Mouse (Mus musculus) limb, embryonic 14.5 days (tissue): Measurements from ENCODE around the gene Arhgap15. TPM values are rescaled to one million over a fixed set of nuclear protein-coding genes. Genes with fewer than 3 reads are reported as not detected.

Experiments
- ATAC-seq: fragments of 200-750 bp; cut with Nextera tagmentation; 2 replicates; pipeline ENCODE4 v1.8.0; 2017; ENCODE audit warnings: low read depth, moderate number of reproducible peaks, moderate TSS enrichment; ENCODE audit not compliant: low FRiP score
- DNase-seq: peaks from one replicate; pipeline ENCODE4 v3.0.0-alpha.2; 2015; ENCODE audit warnings: low spot score
- H3K27ac ChIP-seq: fragments of 300-500 bp; sonication (generic); replicated peaks from 2 replicates; pipeline ENCODE4 v1.5.1; 2014; ENCODE audit warnings: low read depth, mild to moderate bottlenecking, low read length, moderate library complexity, mixed read lengths
- H3K27me3 ChIP-seq: fragments of 300-500 bp; sonication (generic); 2 replicates; pipeline ENCODE4 v1.6.1; 2014; ENCODE audit warnings: low read length, mixed read lengths; ENCODE audit not compliant: control insufficient read depth, insufficient read depth
- H3K36me3 ChIP-seq: fragments of 300-500 bp; sonication (generic); 2 replicates; pipeline ENCODE4 v1.6.1; 2014; ENCODE audit warnings: mild to moderate bottlenecking, low read length, moderate library complexity, mixed read lengths; ENCODE audit not compliant: control insufficient read depth, insufficient read depth
- H3K4me1 ChIP-seq: fragments of 300-500 bp; sonication (generic); 2 replicates; pipeline ENCODE4 v1.6.1; 2014; ENCODE audit warnings: antibody characterized with exemption, low read length, mixed read lengths; ENCODE audit not compliant: control insufficient read depth, insufficient read depth
- H3K4me2 ChIP-seq: fragments of 300-500 bp; sonication (generic); replicated peaks from 2 replicates; pipeline ENCODE4 v1.6.1; 2014; ENCODE audit warnings: low read depth, mild to moderate bottlenecking, low read length, moderate library complexity; ENCODE audit not compliant: severe bottlenecking
- H3K4me3 ChIP-seq: fragments of 300-500 bp; sonication (generic); replicated peaks from 2 replicates; pipeline ENCODE4 v1.5.1; 2014; ENCODE audit warnings: low read length
- H3K9ac ChIP-seq: fragments of 300-500 bp; sonication (generic); 2 replicates; pipeline ENCODE4 v1.6.1; 2014; ENCODE audit warnings: mild to moderate bottlenecking, low read depth, low read length, moderate library complexity; ENCODE audit not compliant: severe bottlenecking
- H3K9me3 ChIP-seq: fragments of 300-500 bp; sonication (generic); 2 replicates; pipeline ENCODE4 v1.6.1; 2016; ENCODE audit warnings: low read length; ENCODE audit not compliant: control insufficient read depth
- POLR2A ChIP-seq: fragments of 200-500 bp; IDR thresholded peaks from 2 replicates; pipeline ENCODE4 v1.8.0; 2012; ENCODE audit warnings: inconsistent platforms, mild to moderate bottlenecking, moderate library complexity, borderline replicate concordance; ENCODE audit not compliant: insufficient read depth, insufficient read length; ENCODE audit errors: extremely low read depth
- WGBS: fragments of 180-500 bp; shearing (Covaris S2); extraction: QIAGEN DNeasy Blood & Tissue Kit; methylation state at CpG from one replicate; pipeline ENCODE4 v1.1.7; 2014; 5-methylcytosine and 5-hydroxymethylcytosine counted together
- polyA plus RNA-seq, 2 experiments: library from polyadenylated mRNA; depleted of rRNA in 1 of 2; stranded (reverse) in 1 of 2; unstranded in 1 of 2; fragments of >200 nt; fragmentation: Nextera tagmentation in 1 of 2; extraction: Ambion mirVana in 1 of 2; gene quantifications; 2 replicates each; pipeline versions ENCODE4 v1.2.1 to v1.2.3; 2012 to 2014

Gene Arhgap15
- polyA plus RNA-seq, 2 experiments = 1.4 to 2.9 TPM

DNA sequence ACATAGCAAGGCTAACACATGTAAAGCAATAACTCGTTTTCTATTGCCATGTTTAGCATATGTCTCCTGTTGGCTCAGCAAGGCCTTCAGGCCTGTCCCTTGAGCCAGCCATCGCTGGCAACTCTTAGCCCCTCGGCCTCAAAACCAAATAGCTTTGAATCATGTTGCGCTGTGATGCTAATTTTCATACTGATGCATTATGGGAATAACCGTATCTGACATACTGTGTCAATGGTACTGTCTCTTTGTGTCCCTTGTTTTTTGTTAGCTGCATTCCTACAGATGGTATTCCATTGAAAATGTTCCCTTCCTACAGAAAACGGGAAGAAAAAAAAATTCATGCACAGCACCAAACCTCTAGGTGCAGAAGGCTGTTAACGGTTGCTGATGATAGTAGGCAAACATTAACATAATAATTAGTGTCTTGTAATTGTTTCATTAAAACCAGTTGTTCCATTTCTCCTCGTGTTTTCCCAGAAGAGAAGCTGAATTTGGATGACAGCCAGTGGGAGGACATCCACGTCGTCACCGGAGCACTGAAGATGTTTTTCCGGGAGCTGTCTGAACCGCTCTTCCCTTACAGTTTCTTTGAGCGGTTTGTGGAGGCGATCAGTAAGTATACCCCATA is 494.1 kb downstream of the Arhgap15 start:
- Histone ChIP-seq H3K4me3 (no peak overlapping the region), H3K9me3 (no peaks in the 10 kb centered on the region), H3K9ac (no peak overlapping the region), H3K4me1 (no peaks in the 10 kb centered on the region), H3K36me3 (no peaks in the 10 kb centered on the region), H3K27me3 (no peaks in the 10 kb centered on the region), H3K4me2 (no peak overlapping the region), H3K27ac (no peak overlapping the region)
- ATAC-seq = no peak
- 85% methylated on average over 15 of the region's 15 CpGs for WGBS
- TF ChIP-seq POLR2A = no peak
- DNase-seq = no peak

- no peaks in the 10 kb centered on the region for H3K9me3 ChIP-seq
- no peak for TF ChIP-seq POLR2A
- DNase-seq (no peak), ATAC-seq (no peak)
- H3K4me1 ChIP-seq = no peaks in the 10 kb centered on the region
- H3K36me3 ChIP-seq = no peaks in the 10 kb centered on the region
- no peak overlapping the region for H3K9ac ChIP-seq
- H3K27me3 ChIP-seq = no peaks in the 10 kb centered on the region
- H3K27ac ChIP-seq = no peak overlapping the region
- H3K4me2 ChIP-seq = no peak overlapping the region
- 86% methylated on average over 4 of the region's 4 CpGs for WGBS
- no peak overlapping the region for H3K4me3 ChIP-seq
These were observed 506.7 kb downstream of the Arhgap15 start for GRCm38 (mm10) chr2:44255343-44255742.

DNA sequence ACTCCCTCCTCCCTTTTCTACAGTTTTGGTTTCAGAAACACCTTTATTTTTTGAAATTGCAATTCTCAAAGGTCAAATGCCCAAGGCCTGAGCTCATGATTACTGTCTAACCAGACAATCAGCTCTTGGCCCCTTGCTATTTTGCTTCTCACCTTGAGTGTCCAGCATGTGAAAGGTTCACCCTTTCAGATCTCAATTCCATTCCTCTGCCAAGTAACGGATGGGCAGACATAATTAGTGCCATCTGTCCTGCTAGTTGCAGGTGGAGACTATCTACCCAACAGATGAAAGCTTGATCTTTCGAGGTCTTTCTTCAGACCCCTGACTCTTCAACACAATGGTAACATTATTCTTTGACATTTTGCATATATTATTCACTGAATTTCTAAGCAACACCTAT is 509.3 kb downstream of the Arhgap15 start:
- no peak for DNase-seq
- H3K36me3 ChIP-seq = no peaks in the 10 kb centered on the region
- H3K4me3 ChIP-seq = no peak overlapping the region
- H3K27ac ChIP-seq = no peak overlapping the region
- H3K4me2 ChIP-seq = no peak overlapping the region
- H3K9ac ChIP-seq = no peak overlapping the region
- no peaks in the 10 kb centered on the region for H3K9me3 ChIP-seq
- TF ChIP-seq POLR2A = no peak
- H3K27me3 ChIP-seq = no peaks in the 10 kb centered on the region
- H3K4me1 ChIP-seq = no peaks in the 10 kb centered on the region
- 78% methylated on average over 2 of the region's 2 CpGs for WGBS
- no peak for ATAC-seq

- no peak for TF ChIP-seq POLR2A
- Histone ChIP-seq H3K4me2 (no peak overlapping the region), H3K9me3 (no peaks in the 10 kb centered on the region), H3K4me1 (peaks cover 8% of the 10 kb centered on the region; the same call in 1 of the 2 replicates), H3K27ac (no peak overlapping the region), H3K36me3 (no peaks in the 10 kb centered on the region), H3K9ac (no peak overlapping the region), H3K4me3 (no peak overlapping the region), H3K27me3 (no peaks in the 10 kb centered on the region)
- WGBS = 46% methylated on average over 17 of the region's 17 CpGs
- DNase-seq (no peak), ATAC-seq (peak; percentile 68; the same call in 1 of the 2 replicates)
These were observed 523.1 kb downstream of the Arhgap15 start for GRCm38 (mm10) chr2:44271455-44272346.

GRCm38 (mm10) chr2:44272606-44273005 is 524.0 kb downstream of the Arhgap15 start:
- no peak overlapping the region for H3K4me2 ChIP-seq
- 33% methylated on average over 13 of the region's 13 CpGs for WGBS
- no peak for TF ChIP-seq POLR2A

More at GRCm38 (mm10) chr2:44272606-44273005, 524.0 kb downstream of the Arhgap15 start:
- Histone ChIP-seq H3K36me3 (no peaks in the 10 kb centered on the region), H3K27ac (no peak overlapping the region), H3K4me3 (no peak overlapping the region), H3K27me3 (no peaks in the 10 kb centered on the region), H3K9me3 (no peaks in the 10 kb centered on the region), H3K9ac (no peak overlapping the region), H3K4me1 (peaks cover 8% of the 10 kb centered on the region; the same call in 1 of the 2 replicates)
- ATAC-seq = no peak
- DNase-seq = no peak
